Mouse (Mus musculus) thymus, adult 2 months (tissue): ENCODE measurements around the gene Nt5e.

ENCODE experiments used
- CTCF ChIP-seq: fragments of 200-500 bp; IDR thresholded peaks from 2 replicates; pipeline ENCODE4 v1.5.1; 2012; ENCODE audit warnings: mild to moderate bottlenecking, control low read depth, low read length, moderate library complexity, borderline replicate concordance; ENCODE audit not compliant: control insufficient read depth, poor library complexity, insufficient read depth; ENCODE audit errors: extremely low read depth
- POLR2A ChIP-seq: fragments of 200-500 bp; IDR thresholded peaks from 2 replicates; pipeline ENCODE4 v1.6.1; 2012; ENCODE audit warnings: mild to moderate bottlenecking, low read length, control low read depth, moderate library complexity; ENCODE audit not compliant: control insufficient read depth, poor library complexity, insufficient read depth; ENCODE audit errors: extremely low read depth

GRCm38 (mm10) chr9:88292836-88293370 is 34.1 kb upstream of the Nt5e start:
- no peak for TF ChIP-seq CTCF
- TF ChIP-seq POLR2A: no peak
